Mouse (Mus musculus): Measurements from ENCODE around the gene Efcab6.
A peak's percentile ranks its signal among the peaks of the same experiment; 100 is the strongest.

Gene Efcab6

GRCm38 (mm10) chr15:84065140-84065539 is at the start of gene Efcab6:
TSS of gene Efcab6 (minus strand) at chr15:84065379.
- no peak for DNase-seq

DNA sequence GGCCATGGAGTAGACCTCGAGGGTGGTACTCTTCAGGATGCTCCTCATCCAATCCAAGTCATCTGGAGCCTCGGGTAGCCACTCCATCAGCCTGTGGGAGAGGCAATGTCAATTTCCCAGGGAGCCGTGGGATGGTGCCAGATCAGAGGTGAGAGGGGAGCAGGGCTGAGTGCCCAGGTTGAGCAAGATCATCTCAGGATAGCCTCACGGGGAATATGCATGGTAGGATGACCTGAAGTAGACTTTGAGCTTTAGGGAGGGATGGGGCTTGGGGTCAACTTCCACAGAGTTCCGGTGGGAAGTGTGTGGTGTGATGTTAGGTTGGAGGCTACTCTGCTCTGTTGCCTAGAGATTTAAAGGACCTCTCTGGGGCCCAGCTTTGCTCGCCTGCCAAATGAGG is 48.7 kb upstream of the Efcab6 start:
- no peak for DNase-seq

- DNase-seq = no peak
These were observed 43.7 kb upstream of the Efcab6 start for GRCm38 (mm10) chr15:84108899-84109298.

DNA sequence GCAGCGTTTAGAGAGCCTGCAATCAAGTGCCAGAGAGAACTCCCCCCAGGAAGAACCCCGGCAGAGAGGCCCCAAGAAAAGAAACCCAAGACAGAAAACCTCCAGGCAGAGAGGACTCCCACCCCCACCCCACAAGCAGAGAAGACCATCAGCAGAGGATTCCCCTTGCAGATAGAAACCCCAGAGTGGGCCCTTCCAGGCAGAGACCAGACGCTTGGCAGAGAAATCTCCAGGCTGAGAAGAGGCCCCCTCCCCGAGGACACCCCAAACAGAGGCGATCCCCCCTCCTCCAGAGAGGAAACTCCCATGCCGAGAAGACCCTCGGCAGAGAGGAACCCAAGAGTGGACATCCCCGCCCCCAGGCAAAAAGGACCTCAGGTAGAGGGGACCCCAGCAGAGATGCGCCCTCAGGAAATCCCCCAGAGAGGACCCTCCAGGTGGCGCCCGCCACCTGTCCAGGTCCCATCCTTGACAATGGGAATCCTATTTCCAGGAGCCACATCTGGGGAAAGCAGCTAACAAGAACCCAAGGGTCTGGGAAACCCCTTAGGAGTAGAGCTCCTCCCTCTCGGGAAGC is 40.8 kb upstream of the Efcab6 start:
- peak; percentile 29 to 38 for DNase-seq

GRCm38 (mm10) chr15:84105105-84105923 is 40.1 kb upstream of the Efcab6 start, which contains the start of gene Sult4a1:
TSS of gene Sult4a1 (minus strand) at chr15:84105754.
- DNase-seq = peak; percentile 87 to 94

GRCm38 (mm10) chr15:84104626-84105025 is 39.4 kb upstream of the Efcab6 start:
- peak; percentile 36 to 60 for DNase-seq

DNA sequence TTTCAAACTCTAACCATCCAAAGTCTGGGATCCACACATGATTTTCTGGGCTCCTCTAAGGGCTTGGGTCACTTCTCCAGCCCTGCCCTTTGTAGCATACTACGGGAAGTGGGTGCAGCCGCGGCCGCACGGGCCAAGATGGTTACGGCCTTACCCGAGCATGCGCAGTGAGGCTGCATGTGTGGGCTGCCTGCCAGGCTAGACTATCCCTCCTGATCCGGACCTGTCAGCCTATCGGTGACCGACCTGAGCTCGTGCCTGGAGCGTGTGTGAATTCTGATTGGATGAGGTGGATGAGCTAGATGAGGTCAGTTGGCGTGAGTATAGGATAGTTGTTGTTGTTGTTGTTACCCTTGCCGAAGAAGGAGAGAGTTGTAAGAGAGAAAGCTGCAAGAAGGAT is 32.4 kb upstream of the Efcab6 start:
- DNase-seq = peak in 1 of 2 experiments; percentile 40

GRCm38 (mm10) chr15:84096051-84096450 is 30.9 kb upstream of the Efcab6 start:
- peak; percentile 85 to 86 for DNase-seq

DNA sequence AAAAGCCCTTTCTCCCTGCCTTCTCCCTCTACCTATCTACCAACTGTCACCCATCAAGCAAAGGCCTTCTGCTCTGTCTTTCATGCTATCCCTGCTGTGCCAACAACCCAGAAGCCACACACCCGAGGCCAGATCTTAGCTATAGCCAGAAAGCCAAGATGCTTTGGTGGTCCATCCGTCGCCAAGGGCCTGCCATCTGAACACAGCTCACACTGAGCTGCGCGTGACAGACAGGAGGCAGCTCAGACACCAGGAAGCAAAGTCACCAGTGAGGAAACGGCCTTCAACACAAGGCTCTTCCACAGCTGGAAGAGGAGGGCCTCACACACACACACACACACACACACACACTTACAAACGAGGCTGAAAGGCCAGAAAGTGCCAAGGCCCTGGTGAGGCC is 29.7 kb upstream of the Efcab6 start:
- peak; percentile 26 to 38 for DNase-seq

GRCm38 (mm10) chr15:84086775-84087174 is 21.6 kb upstream of the Efcab6 start:
- no peak for DNase-seq

GRCm38 (mm10) chr15:84086364-84086763 is 21.2 kb upstream of the Efcab6 start:
- DNase-seq = peak in 1 of 2 experiments; percentile 22

DNA sequence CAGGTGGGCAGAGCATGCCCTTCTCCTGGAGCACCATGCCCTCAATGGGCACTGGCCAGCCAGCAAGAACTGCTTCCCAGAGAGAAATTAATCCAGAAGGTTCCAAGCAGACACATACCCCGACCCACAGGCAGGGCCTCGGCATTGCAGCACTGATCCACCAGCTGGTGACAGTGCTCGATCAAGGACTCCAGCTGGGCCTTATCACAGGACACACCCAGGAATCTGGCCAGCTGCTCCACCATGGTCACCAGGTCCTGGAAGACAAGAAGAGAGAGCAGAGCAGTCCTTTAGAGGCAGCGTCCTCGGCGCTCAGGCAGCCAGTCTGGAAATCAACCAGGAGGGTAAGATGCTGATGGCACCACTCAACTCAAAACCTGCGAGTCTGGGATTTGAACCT is 14.9 kb upstream of the Efcab6 start:
- DNase-seq = no peak

DNA sequence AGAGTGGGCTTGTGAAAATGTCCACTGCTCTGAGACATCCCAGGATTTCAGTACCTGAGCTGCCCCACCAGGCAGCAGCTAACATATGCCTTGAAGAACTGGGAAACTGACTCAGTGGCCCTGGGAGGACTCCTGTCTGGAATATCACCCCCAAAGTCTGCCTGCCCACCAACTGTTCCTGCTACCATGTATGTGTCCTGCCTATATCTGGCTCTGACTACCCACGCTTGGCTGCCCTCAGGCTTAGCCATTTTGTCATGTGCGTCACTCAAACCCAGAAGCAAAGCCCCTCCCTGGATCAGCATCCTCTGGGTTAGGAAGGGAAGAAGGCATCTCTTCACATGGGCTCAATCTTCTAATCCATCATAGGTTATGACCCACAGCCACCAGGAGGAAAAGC is 14.3 kb upstream of the Efcab6 start:
- DNase-seq = no peak

DNA sequence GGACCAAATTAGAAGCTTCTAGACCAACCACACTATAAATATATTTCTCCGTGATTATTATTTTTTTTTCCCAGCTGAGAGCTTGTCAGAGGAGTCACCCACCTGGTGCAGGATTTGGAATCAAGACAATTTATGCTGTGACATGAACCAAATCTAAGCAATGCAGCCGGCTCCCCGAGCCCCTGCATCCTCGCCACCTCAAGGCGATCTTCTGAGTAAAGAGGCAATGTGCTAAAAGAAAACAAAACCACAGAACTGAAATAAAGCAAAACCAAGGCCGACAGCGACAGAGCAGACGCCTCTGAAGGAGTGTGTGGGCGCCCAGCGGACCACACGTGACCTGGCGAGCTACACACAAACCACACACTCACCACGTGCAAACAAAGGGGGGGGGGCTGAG is 13.5 kb upstream of the Efcab6 start:
- no peak for DNase-seq

DNA sequence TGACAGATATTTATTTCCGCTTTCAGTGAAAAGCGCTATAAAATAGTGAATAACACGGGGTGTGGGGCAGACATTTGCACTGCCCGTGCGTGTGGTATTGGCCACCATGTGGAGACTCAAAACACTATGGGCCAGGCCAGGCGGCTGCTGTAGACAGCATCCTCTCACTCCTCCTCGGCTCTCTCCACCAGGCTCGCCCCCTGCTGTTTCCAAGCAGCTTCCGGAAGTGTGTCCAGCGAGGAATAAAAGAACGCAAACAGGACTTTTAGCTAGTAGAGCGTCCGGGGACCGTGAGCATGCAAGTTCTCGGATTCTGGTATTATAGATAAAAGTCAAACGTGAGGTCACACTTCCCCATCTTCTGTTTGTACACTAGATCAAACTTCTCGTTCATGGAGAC is 12.0 kb upstream of the Efcab6 start:
- DNase-seq = no peak

DNA sequence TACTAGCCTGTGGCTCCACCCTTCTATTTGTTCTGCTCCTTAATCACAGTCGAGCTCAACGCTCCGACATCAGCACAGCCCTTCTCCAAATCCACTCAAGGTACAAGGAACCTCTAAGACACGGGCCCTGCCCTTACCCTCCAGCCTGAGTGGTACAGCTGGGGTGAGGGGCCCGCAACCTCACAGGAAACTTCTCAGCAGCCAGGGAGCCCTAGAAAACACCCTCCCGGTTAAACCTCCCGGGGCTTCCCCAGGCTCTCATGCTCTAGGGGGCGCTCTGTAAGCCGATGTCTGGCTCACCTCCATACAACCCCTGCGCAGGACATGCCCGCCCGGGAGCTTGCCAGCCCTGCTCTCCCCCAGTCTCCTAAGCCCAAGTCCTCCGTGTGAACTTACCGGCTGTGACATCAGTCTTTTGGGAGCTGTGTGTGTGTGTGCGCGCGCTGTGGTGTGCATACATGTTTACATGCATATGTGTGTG is 9.6 kb upstream of the Efcab6 start:
- DNase-seq = peak; percentile 52 to 66

- DNase-seq = peak; percentile 85 to 89
These were observed 8.9 kb upstream of the Efcab6 start for GRCm38 (mm10) chr15:84073911-84074704.

GRCm38 (mm10) chr15:84073058-84073457 is 7.9 kb upstream of the Efcab6 start:
- no peak for DNase-seq

- DNase-seq = peak; percentile 80 to 87
These were observed 7.0 kb upstream of the Efcab6 start for GRCm38 (mm10) chr15:84072226-84072625.

DNA sequence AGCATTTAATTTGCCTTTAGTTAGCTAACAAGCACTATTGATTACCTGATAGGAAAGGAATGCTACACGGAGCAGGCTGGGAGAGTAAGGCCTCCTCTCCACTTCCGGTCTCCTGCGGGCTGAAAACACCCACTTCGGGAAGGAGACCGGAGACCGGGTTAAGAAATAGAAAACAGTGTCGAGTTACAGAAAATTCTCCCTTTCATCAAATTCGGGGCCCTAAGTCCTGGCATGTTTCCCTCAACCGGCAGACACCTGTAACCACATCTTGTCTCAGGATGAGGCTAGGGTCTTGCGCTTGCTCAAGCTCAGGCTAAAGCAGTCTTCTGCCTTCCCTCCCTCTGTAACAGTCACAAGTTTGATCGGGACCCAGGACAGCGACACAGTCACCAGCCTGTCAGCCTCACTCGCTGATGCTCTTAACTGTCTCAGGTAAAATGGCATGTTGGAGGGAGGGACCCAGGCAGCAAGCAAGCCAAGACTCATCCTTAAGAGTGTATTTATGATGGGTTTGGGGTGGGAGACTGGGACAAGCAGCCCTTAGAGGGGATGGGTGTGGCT is 5.0 kb upstream of the Efcab6 start:
- DNase-seq = no peak

GRCm38 (mm10) chr15:84069455-84070050 is 4.4 kb upstream of the Efcab6 start:
- no peak for DNase-seq

- no peak for DNase-seq
These were observed 522 bp upstream of the Efcab6 start for GRCm38 (mm10) chr15:84065701-84066100.

DNA sequence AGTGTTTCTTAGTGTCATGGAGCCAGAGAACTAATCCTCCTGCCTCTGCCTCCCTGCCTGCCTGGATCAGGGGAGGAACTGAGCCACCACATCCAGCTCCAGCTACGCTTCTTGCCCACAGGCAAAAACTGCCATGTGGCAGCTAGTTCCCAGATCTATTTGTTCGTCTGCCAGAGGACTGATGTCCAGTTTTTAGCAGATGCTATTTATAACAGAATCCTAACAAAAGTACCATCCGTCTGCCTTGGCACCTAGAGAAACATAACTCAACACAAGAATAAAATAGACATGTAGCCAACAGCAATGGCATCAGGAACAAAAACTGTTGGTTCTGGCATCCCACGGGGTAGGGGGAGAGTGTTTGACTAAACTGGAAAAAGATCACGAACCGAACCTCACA is 6.3 kb downstream of the Efcab6 start:
- DNase-seq = no peak
